9 mouse cellular contexts compared by ENCODE assay signal in genomic region chr15:86239801-86240200, GRCm38 (mm10). TPM values are rescaled to one million over a fixed set of nuclear protein-coding genes. Genes with fewer than 3 reads are reported as not detected.
DNase-seq lines count a peak whose midpoint lies in the region; ATAC-seq and TF ChIP-seq lines count a peak whose summit lies in the region.
"Had no signal": no experiment of that assay in that cellular context is flagged by ENCODE, and none has a peak within 500 bp of the region (broad histone marks: within the 10 kb centered on the region; RNA-seq: fewer than 3 reads in every experiment).

No protein-coding gene starts in this region.

- H3K4me1 ChIP-seq in CH12.LX (ENCODE audit: control insufficient read depth in 1 of 2, insufficient read depth in 2 of 2): peaks cover 13 to 39% of the 10 kb centered on the region in 2 experiments
- peaks cover 30% of the 10 kb centered on the region for H3K4me1 ChIP-seq in cerebellum, adult 2 months (ENCODE audit: control insufficient read depth, insufficient read depth, low read length)
- H3K4me1 ChIP-seq: neural tube, embryonic 12.5 days had no signal

- TF ChIP-seq RAD21 in CH12.LX (IDR thresholded peaks at IDR 0.05; ENCODE audit: low read depth, low read length): peak; percentile 67

- peaks cover 26 to 88% of the 10 kb centered on the region in 2 experiments for H3K36me3 ChIP-seq in CH12.LX (replicated peaks in 1 of 2; ENCODE audit: control insufficient read depth in 1 of 2, insufficient read depth in 1 of 2, low read length in 1 of 2)

- DNase-seq in cerebellum, adult 11 months: peak; percentile 75
- DNase-seq in CH12.LX (ENCODE audit: extremely low read depth): peak; percentile 39
- DNase-seq in cerebellum, adult 2 months: peak; percentile 79 to 84
- peak; percentile 66 for DNase-seq in gastrocnemius, adult 18-20 months (ENCODE audit: low spot score)
- DNase-seq in induced T-regulatory cell, adult 2 months (ENCODE audit: low read depth): peak; percentile 40
- peak; percentile 65 for DNase-seq in lung, postnatal 36 days
- DNase-seq in spleen, postnatal 4 days (ENCODE audit: low spot score in 2 of 2): peak; percentile 56 to 83

- H3K27ac ChIP-seq in CH12.LX (ENCODE audit: insufficient read depth, low read depth): no peak overlapping the region
- no peak overlapping the region for H3K27ac ChIP-seq in cerebellum, adult 2 months (ENCODE audit: insufficient read depth, low read length)
- H3K27ac ChIP-seq: neural tube, embryonic 12.5 days had no signal

- dilution Hi-C loops in CH12.LX (cut with MboI; ENCODE audit: extremely low pct_ligation_motif_present, extremely low pct_unique_long_range_greater_than_20kb, low sequenced_read_pairs): no loop called here

- WGBS in cerebellum, adult 2 months: 32% methylated on average over 10 of the region's 10 CpGs

- H3K9ac ChIP-seq in CH12.LX (ENCODE audit: insufficient read depth, low read depth): no peak overlapping the region
- H3K9ac ChIP-seq: neural tube, embryonic 12.5 days had no signal

- in situ Hi-C loops in CH12.LX (cut with MboI; ENCODE audit: low pct_ligation_motif_present, low pct_unique_long_range_greater_than_20kb, low sequenced_read_pairs): loop anchor here (25.0 kb wide), 1 partner anchor 322 kb away; no protein-coding TSS in a partner anchor

- no peaks in the 10 kb centered on the region for H3K27me3 ChIP-seq in CH12.LX (replicated peaks)
- H3K27me3 ChIP-seq in cerebellum, adult 2 months (ENCODE audit: control insufficient read depth, insufficient read depth, low read length): no peaks in the 10 kb centered on the region
- H3K27me3 ChIP-seq: neural tube, embryonic 12.5 days had no signal

- no peak for ATAC-seq in cerebellum, adult (ENCODE audit: insufficient number of reproducible peaks, low FRiP score, low TSS enrichment)

- TF ChIP-seq CTCF in CH12.LX (conservative IDR thresholded peaks at IDR 0.05 in 1 of 2, IDR thresholded peaks at IDR 0.05 in 1 of 2; ENCODE audit: low read depth in 2 of 2, low read length in 2 of 2): peak; percentile 45 to 77
- TF ChIP-seq CTCF in cerebellum, adult 2 months (IDR thresholded peaks at IDR 0.05; ENCODE audit: borderline replicate concordance, insufficient read depth, low read depth, low read length): peak; percentile 93

- H3K79me2 ChIP-seq in CH12.LX (replicated peaks; ENCODE audit: control insufficient read depth, extremely low read depth, insufficient read depth, poor library complexity, severe bottlenecking): no peaks in the 10 kb centered on the region

- no peaks in the 10 kb centered on the region for H3K9me3 ChIP-seq in CH12.LX (replicated peaks; ENCODE audit: low read length)
- H3K9me3 ChIP-seq: neural tube, embryonic 12.5 days had no signal

- no peak for TF ChIP-seq POLR2A in CH12.LX (IDR thresholded peaks at IDR 0.05; ENCODE audit: low read depth, low read length)
- TF ChIP-seq POLR2A in cerebellum, adult 2 months (IDR thresholded peaks at IDR 0.05; ENCODE audit: borderline replicate concordance, insufficient read depth, low read length): no peak

- no peak overlapping the region for H3K4me3 ChIP-seq in CH12.LX (replicated peaks in 1 of 3; ENCODE audit: low read depth in 2 of 3, low read length in 2 of 3, poor library complexity in 1 of 3)
- H3K4me3 ChIP-seq in cerebellum, adult 2 months (replicated peaks; ENCODE audit: insufficient read depth, low read depth, low read length): no peak overlapping the region
- H3K4me3 ChIP-seq: neural tube, embryonic 12.5 days had no signal

- no peak overlapping the region for H3K4me2 ChIP-seq in CH12.LX (ENCODE audit: insufficient read depth, low read depth, poor library complexity, severe bottlenecking)
- H3K4me2 ChIP-seq: neural tube, embryonic 12.5 days had no signal

- no peak for TF ChIP-seq EP300 in CH12.LX (IDR thresholded peaks at IDR 0.05; ENCODE audit: low read length)

TF ChIP-seq in CH12.LX, 34 proteins besides CTCF, POLR2A, EP300 and RAD21:
- TF ChIP-seq SMC3 (IDR thresholded peaks at IDR 0.05; ENCODE audit: low read depth, low read length): peak; percentile 51
- no peak for TF ChIP-seq SIN3A (IDR thresholded peaks at IDR 0.05; ENCODE audit: low read length)

RNA-seq across cellular contexts. Expression of gene Tbc1d22a, which starts 25.5 kb away (rescaled TPM):
- total RNA-seq in CH12.LX (2012; rRNA removed) (15.0 and 20.2 TPM in 2 replicates), CH12.LX (2014; rRNA removed) (19.4 and 21.1 TPM in 2 replicates)
- polyA plus RNA-seq in CH12.LX (2012; ENCODE audit: insufficient read length, low read depth): 16.5 and 17.6 TPM in 2 replicates
- 23.0 and 23.3 TPM in 2 replicates for polyA plus RNA-seq in cerebellum, adult 2 months (2012; rRNA removed)
- total RNA-seq in gastrocnemius, adult 18-20 months (2021): 10 to 100 TPM; 15.6 to 17.1 TPM

RNA-seq across cellular contexts. Expression of gene Cerk, which starts 53.9 kb away (rescaled TPM):
- total RNA-seq in CH12.LX (2012; rRNA removed) (8.8 and 10.3 TPM in 2 replicates), CH12.LX (2014; rRNA removed) (3.7 and 4.4 TPM in 2 replicates)
- polyA plus RNA-seq in CH12.LX (2012; ENCODE audit: insufficient read length, low read depth): 2.2 and 2.5 TPM in 2 replicates
- polyA plus RNA-seq in cerebellum, adult 2 months (2012; rRNA removed): 152 and 159 TPM in 2 replicates
- 1 to 10 TPM; 4.3 to 5.1 TPM for total RNA-seq in gastrocnemius, adult 18-20 months (2021)
